Mouse (Mus musculus) liver, postnatal 0 days (tissue): Measurements from ENCODE around the gene Atp2b1.

Experiments used
- CTCF ChIP-seq: sonication (generic); IDR thresholded peaks from 2 replicates; pipeline ENCODE4 v1.5.1; 2016; ENCODE audit warnings: antibody characterized with exemption, low read depth
- EP300 ChIP-seq: IDR thresholded peaks from 2 replicates; pipeline ENCODE4 v1.6.1; 2016; ENCODE audit warnings: antibody characterized with exemption, low read depth, mild to moderate bottlenecking

- TF ChIP-seq CTCF (no peak), EP300 (peak; percentile 44; the same call in 1 of the 2 replicates)
Measured at GRCm38 (mm10) chr10:98901533-98901932, 12.7 kb upstream of the Atp2b1 start.
